Mouse (Mus musculus) skeletal muscle tissue, postnatal 0 days (tissue): Measurements from ENCODE around the gene Cdh19. TPM values are rescaled to one million over a fixed set of nuclear protein-coding genes. Genes with fewer than 3 reads are reported as not detected.

Source experiments
- polyA plus RNA-seq: library from polyadenylated mRNA; unstranded; fragments of >200 nt; fragmentation: Nextera tagmentation; extraction: Ambion mirVana; gene quantifications from 2 replicates; pipeline ENCODE4 v1.2.1, GENCODE M21; 2015

The Cdh19 gene
- polyA plus RNA-seq, result 1.6 and 1.7 TPM in 2 replicates

DNA sequence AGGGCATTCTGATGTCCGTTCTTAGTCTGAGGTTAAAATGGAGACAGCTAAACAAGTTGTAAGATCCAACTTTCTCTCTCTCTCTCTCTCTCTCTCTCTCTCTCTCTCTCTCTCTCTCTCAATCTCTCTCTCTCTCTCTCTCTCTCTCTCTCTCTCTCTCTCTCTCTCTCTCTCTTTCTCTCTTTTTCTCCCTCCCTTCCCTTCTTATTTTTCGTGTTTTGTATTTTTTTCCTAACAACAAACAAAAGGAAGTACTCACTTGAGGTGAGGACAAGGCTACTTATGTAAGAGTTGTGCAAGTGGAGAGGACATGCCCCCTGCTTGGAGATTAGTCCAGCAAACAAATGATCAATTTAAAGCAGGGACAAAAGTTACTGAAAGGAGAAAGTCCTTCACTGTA is at the start of gene Cdh19:
Cdh19 (minus strand) TSS at position 101 of the 400 bp plus-strand sequence.

